Mouse (Mus musculus) heart, postnatal 0 days (tissue): ENCODE measurements around the gene Ippk.

Source experiments
- CTCF ChIP-seq: IDR thresholded peaks from 2 replicates; pipeline ENCODE4 v1.5.1; 2016; ENCODE audit warnings: antibody characterized with exemption, control low read depth, low read depth
- EP300 ChIP-seq: IDR thresholded peaks from 2 replicates; pipeline ENCODE4 v1.6.1; 2016; ENCODE audit warnings: antibody characterized with exemption, low read depth

DNA sequence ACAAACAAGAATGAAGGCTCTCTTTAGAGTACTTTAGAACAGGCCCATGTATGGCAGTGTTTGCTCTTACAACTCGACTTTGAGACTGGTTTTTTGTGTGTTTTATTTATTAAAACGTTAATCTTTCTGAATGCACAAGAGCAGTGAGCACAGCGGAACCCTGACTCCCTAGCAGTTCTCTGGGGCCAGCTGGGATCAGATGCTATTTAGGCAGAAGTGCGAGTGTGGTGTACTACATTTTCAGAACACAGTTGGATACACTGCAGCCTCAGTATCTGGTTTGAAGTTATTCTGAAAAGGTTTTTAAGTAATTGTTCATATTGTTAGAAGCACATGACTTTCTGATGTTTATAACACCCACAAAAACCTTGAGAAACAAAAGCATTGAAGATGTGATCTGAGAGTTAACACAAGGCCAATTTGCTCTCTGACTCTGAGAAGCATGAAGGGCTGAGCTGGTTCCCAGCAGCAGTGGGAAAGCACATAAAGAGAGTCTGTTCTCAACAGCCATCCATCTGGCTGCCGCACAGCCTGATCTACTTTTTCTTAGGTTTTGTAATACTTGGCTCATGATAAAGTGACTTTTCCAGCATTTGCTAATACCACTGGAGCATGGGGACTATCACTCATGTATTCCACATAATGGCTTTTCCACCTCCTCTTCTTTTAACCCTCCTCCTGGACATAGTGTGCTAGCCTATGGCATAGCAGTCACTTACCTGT, 39.8 kb downstream of the Ippk start:
- no peak for TF ChIP-seq CTCF
- TF ChIP-seq EP300, result no peak
